Mouse (Mus musculus): Measurements from ENCODE around the gene Adap1. TPM values are rescaled to one million over a fixed set of nuclear protein-coding genes. Genes with fewer than 3 reads are reported as not detected.

Adap1 gene
- polyA plus RNA-seq, 1 experiment from 2014 or later, result 115 TPM

- WGBS, result under 1% methylated on average over 8 of the region's 8 CpGs
- Histone ChIP-seq H3K27ac (peak overlapping the region; percentile 80), H3K4me1 (peaks cover 26% of the 10 kb centered on the region)
Observed at GRCm38 (mm10) chr5:139251736-139252080, 73.7 kb downstream of the Adap1 start.

GRCm38 (mm10) chr5:139251279-139251678 is 74.1 kb downstream of the Adap1 start:
- Histone ChIP-seq H3K4me1 (peaks cover 26% of the 10 kb centered on the region), H3K9ac (no peak overlapping the region; the same call in 1 of the 2 replicates), H3K9me3 (no peaks in the 10 kb centered on the region), H3K36me3 (replicated peaks) (peaks cover 31% of the 10 kb centered on the region), H3K4me2 (peak overlapping the region; percentile 84), H3K4me3 (peak overlapping the region; percentile 87; the same call in 1 of the 2 replicates), H3K27me3 (replicated peaks) (no peaks in the 10 kb centered on the region), H3K27ac (peak overlapping the region; percentile 80; the same call in 1 of the 2 replicates)
- no peak for ATAC-seq (replicated peaks)
- WGBS, result 88% methylated on average over 7 of the region's 7 CpGs

More at GRCm38 (mm10) chr5:139251736-139252080, 73.7 kb downstream of the Adap1 start:
- peak; percentile 62 for ATAC-seq (replicated peaks)
- no peaks in the 10 kb centered on the region for H3K9me3 ChIP-seq
- H3K9ac ChIP-seq, result peak overlapping the region; percentile 59
- peak overlapping the region; percentile 87 for H3K4me3 ChIP-seq
- H3K27me3 ChIP-seq (replicated peaks), result no peaks in the 10 kb centered on the region
- H3K36me3 ChIP-seq (replicated peaks), result peaks cover 26% of the 10 kb centered on the region
- peak overlapping the region; percentile 84 for H3K4me2 ChIP-seq

- Histone ChIP-seq H3K36me3 (replicated peaks) (peaks cover 47% of the 10 kb centered on the region), H3K4me2 (no peak overlapping the region), H3K4me3 (no peak overlapping the region), H3K9ac (no peak overlapping the region), H3K9me3 (no peaks in the 10 kb centered on the region), H3K27me3 (replicated peaks) (no peaks in the 10 kb centered on the region), H3K4me1 (peaks cover 13% of the 10 kb centered on the region), H3K27ac (no peak overlapping the region)
- no peak for ATAC-seq (replicated peaks)
- WGBS, result 76% methylated on average over 3 of the region's 3 CpGs
Observed at GRCm38 (mm10) chr5:139248846-139249245, 76.6 kb downstream of the Adap1 start.

- no peak overlapping the region for H3K27ac ChIP-seq
- no peak overlapping the region for H3K4me3 ChIP-seq
- H3K9ac ChIP-seq, result no peak overlapping the region
- no peak overlapping the region for H3K4me2 ChIP-seq
- no peaks in the 10 kb centered on the region for H3K9me3 ChIP-seq
- peaks cover 47% of the 10 kb centered on the region for H3K36me3 ChIP-seq (replicated peaks)
- H3K27me3 ChIP-seq (replicated peaks), result no peaks in the 10 kb centered on the region
- 0 out of 2 replicates have a peak, but pooled peaks cover 4% of the 10 kb centered on the region for H3K4me1 ChIP-seq
- no peak for ATAC-seq (replicated peaks)
- 93% methylated on average over 3 of the region's 3 CpGs for whole genome bisulfite sequencing
Observed at GRCm38 (mm10) chr5:139247767-139248166, 77.7 kb downstream of the Adap1 start.

GRCm38 (mm10) chr5:139243384-139243783 is 82.0 kb downstream of the Adap1 start:
- H3K4me2 ChIP-seq, result no peak overlapping the region
- peaks cover 60% of the 10 kb centered on the region for H3K36me3 ChIP-seq (replicated peaks)

GRCm38 (mm10) chr5:139241022-139241761 is 84.2 kb downstream of the Adap1 start:
- Histone ChIP-seq H3K9ac (no peak overlapping the region), H3K9me3 (no peaks in the 10 kb centered on the region), H3K36me3 (replicated peaks) (peaks cover 60% of the 10 kb centered on the region), H3K4me2 (no peak overlapping the region), H3K27ac (no peak overlapping the region), H3K27me3 (replicated peaks) (no peaks in the 10 kb centered on the region), H3K4me1 (no peaks in the 10 kb centered on the region), H3K4me3 (no peak overlapping the region)
- WGBS, result 93% methylated on average over 15 of the region's 15 CpGs
- ATAC-seq (replicated peaks), result no peak

More at GRCm38 (mm10) chr5:139243384-139243783, 82.0 kb downstream of the Adap1 start:
- Histone ChIP-seq H3K9me3 (no peaks in the 10 kb centered on the region), H3K4me1 (no peaks in the 10 kb centered on the region), H3K9ac (no peak overlapping the region), H3K27ac (no peak overlapping the region), H3K4me3 (no peak overlapping the region), H3K27me3 (replicated peaks) (no peaks in the 10 kb centered on the region)
- ATAC-seq (replicated peaks), result no peak
- WGBS, result 79% methylated on average over 1 of the region's 1 CpGs

- Histone ChIP-seq H3K4me3 (no peak overlapping the region), H3K27ac (no peak overlapping the region), H3K9ac (no peak overlapping the region), H3K36me3 (replicated peaks) (peaks cover 56% of the 10 kb centered on the region), H3K4me1 (no peaks in the 10 kb centered on the region), H3K9me3 (no peaks in the 10 kb centered on the region), H3K27me3 (replicated peaks) (no peaks in the 10 kb centered on the region), H3K4me2 (no peak overlapping the region)
- WGBS, result 92% methylated on average over 4 of the region's 4 CpGs
- ATAC-seq (replicated peaks), result no peak
Observed at GRCm38 (mm10) chr5:139237436-139237835, 88.0 kb downstream of the Adap1 start.

- WGBS, result 95% methylated on average over 4 of the region's 4 CpGs
- Histone ChIP-seq H3K9ac (no peak overlapping the region), H3K4me2 (no peak overlapping the region), H3K36me3 (replicated peaks) (peaks cover 57% of the 10 kb centered on the region), H3K9me3 (no peaks in the 10 kb centered on the region), H3K27ac (no peak overlapping the region), H3K4me1 (no peaks in the 10 kb centered on the region), H3K4me3 (no peak overlapping the region), H3K27me3 (replicated peaks) (no peaks in the 10 kb centered on the region)
- no peak for ATAC-seq (replicated peaks)
Observed at GRCm38 (mm10) chr5:139234423-139234822, 91.0 kb downstream of the Adap1 start.

- no peaks in the 10 kb centered on the region for H3K9me3 ChIP-seq
- peaks cover 57% of the 10 kb centered on the region for H3K36me3 ChIP-seq (replicated peaks)
- H3K27ac ChIP-seq, result no peak overlapping the region
- no peak overlapping the region for H3K4me3 ChIP-seq
- H3K4me2 ChIP-seq, result no peak overlapping the region
- H3K4me1 ChIP-seq, result no peaks in the 10 kb centered on the region
- no peaks in the 10 kb centered on the region for H3K27me3 ChIP-seq (replicated peaks)
- no peak overlapping the region for H3K9ac ChIP-seq
- ATAC-seq (replicated peaks), result no peak
- 77% methylated on average over 3 of the region's 3 CpGs for WGBS
Observed at GRCm38 (mm10) chr5:139232083-139232482, 93.3 kb downstream of the Adap1 start.

GRCm38 (mm10) chr5:139229716-139230115 is 95.7 kb downstream of the Adap1 start:
- Histone ChIP-seq H3K27ac (no peak overlapping the region), H3K9ac (no peak overlapping the region), H3K9me3 (no peaks in the 10 kb centered on the region), H3K4me2 (no peak overlapping the region), H3K27me3 (replicated peaks) (no peaks in the 10 kb centered on the region), H3K4me1 (no peaks in the 10 kb centered on the region), H3K36me3 (replicated peaks) (peaks cover 54% of the 10 kb centered on the region), H3K4me3 (no peak overlapping the region)
- no peak for ATAC-seq (replicated peaks)
- WGBS, result 93% methylated on average over 3 of the region's 3 CpGs

GRCm38 (mm10) chr5:139228318-139228717 is 97.1 kb downstream of the Adap1 start:
- Histone ChIP-seq H3K36me3 (replicated peaks) (peaks cover 62% of the 10 kb centered on the region), H3K4me3 (no peak overlapping the region), H3K4me2 (no peak overlapping the region), H3K9ac (no peak overlapping the region), H3K4me1 (no peaks in the 10 kb centered on the region), H3K27ac (no peak overlapping the region), H3K27me3 (replicated peaks) (no peaks in the 10 kb centered on the region), H3K9me3 (no peaks in the 10 kb centered on the region)
- 96% methylated on average over 3 of the region's 3 CpGs for WGBS
- no peak for ATAC-seq (replicated peaks)

GRCm38 (mm10) chr5:139227645-139228044 is 97.8 kb downstream of the Adap1 start:
- no peak overlapping the region for H3K9ac ChIP-seq
- 97% methylated on average over 2 of the region's 2 CpGs for WGBS
- no peaks in the 10 kb centered on the region for H3K9me3 ChIP-seq
- peaks cover 62% of the 10 kb centered on the region for H3K36me3 ChIP-seq (replicated peaks)
- H3K4me3 ChIP-seq, result no peak overlapping the region
- no peak overlapping the region for H3K4me2 ChIP-seq
- H3K27ac ChIP-seq, result no peak overlapping the region
- no peaks in the 10 kb centered on the region for H3K4me1 ChIP-seq
- H3K27me3 ChIP-seq (replicated peaks), result no peaks in the 10 kb centered on the region
- no peak for ATAC-seq (replicated peaks)

- WGBS, result 95% methylated on average over 4 of the region's 4 CpGs
- ATAC-seq (replicated peaks), result no peak
Observed at GRCm38 (mm10) chr5:139227236-139227635, 98.2 kb downstream of the Adap1 start.

More at GRCm38 (mm10) chr5:139227236-139227635, 98.2 kb downstream of the Adap1 start:
- Histone ChIP-seq H3K4me2 (no peak overlapping the region), H3K9me3 (no peaks in the 10 kb centered on the region), H3K36me3 (replicated peaks) (peaks cover 62% of the 10 kb centered on the region), H3K4me3 (no peak overlapping the region), H3K4me1 (no peaks in the 10 kb centered on the region), H3K27me3 (replicated peaks) (no peaks in the 10 kb centered on the region), H3K27ac (no peak overlapping the region), H3K9ac (no peak overlapping the region)

Data from midbrain, embryonic 15.5 days (tissue).